Mouse (Mus musculus) lung, adult 2 months (tissue): ENCODE data around the gene Rab11fip5. TPM values are rescaled to one million over a fixed set of nuclear protein-coding genes. Genes with fewer than 3 reads are reported as not detected.

ENCODE experiments used
- DNase-seq: peaks from one replicate; pipeline ENCODE4 v3.0.0; 2022
- H3K4me1 ChIP-seq: fragments of 200-500 bp; 2 replicates; pipeline ENCODE4 v1.6.1; 2011; ENCODE audit warnings: low read length; ENCODE audit not compliant: control insufficient read depth, insufficient read depth
- H3K4me3 ChIP-seq: fragments of 200-500 bp; replicated peaks from 2 replicates; pipeline ENCODE3; 2011; ENCODE audit warnings: low read depth, mild to moderate bottlenecking, control low read depth, low read length; ENCODE audit errors: extremely low read depth
- CTCF ChIP-seq: fragments of 200-500 bp; IDR thresholded peaks from 2 replicates; pipeline ENCODE4 v1.5.1; 2011; ENCODE audit warnings: mild to moderate bottlenecking, low read length, control low read depth; ENCODE audit not compliant: insufficient read depth
- POLR2A ChIP-seq: fragments of 200-500 bp; IDR thresholded peaks from 2 replicates; pipeline ENCODE4 v1.6.1; 2011; ENCODE audit warnings: low read depth, mild to moderate bottlenecking, control low read depth, low read length, borderline replicate concordance; ENCODE audit errors: extremely low read depth
- WGBS: fragments of 180-500 bp; shearing (Covaris S2); methylation state at CpG from one replicate; pipeline ENCODE4 v1.1.7; 2018; 5-methylcytosine and 5-hydroxymethylcytosine counted together
- polyA plus RNA-seq: library from polyadenylated mRNA; depleted of rRNA; stranded (reverse); fragments of >200 nt; gene quantifications from 2 replicates; pipeline ENCODE4 v1.2.3, GENCODE M21; 2012; rRNA removed

Gene Rab11fip5
- polyA plus RNA-seq, 1 experiment, result 24.9 TPM

DNA sequence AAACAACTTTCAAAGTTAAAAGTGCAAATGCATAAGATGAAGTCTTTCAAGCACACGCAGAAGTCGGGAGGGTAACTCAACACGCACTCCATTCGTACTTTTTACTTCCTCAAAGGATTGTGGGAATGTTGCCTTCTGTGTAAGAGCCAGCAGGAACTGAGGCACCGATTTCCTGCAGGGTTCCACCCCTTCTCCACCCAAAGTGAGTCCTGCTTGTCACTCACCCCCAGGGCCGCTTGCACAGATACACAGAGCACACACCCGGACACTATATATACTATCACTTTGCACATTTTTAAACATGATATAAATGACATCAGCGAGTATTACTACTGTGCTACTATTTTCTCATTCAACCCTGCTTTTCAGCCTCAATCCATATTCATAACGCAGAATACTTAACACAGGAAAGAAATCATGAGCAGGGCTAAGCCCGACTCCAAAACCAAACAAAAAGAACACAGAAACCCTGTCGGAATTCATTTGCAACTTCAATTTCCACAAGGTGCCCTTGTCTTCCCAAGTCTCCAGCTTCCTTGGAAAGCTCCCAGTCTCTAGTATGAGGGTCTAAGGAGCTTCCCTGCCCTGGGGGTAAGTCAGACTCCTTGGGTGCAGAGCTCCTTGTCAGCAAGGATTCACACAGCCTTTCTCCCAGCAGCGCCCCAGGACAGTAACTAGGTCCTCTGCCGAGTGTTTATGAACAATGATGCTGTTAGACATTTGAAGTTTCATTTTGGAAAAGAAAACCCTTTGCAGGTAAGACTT lies 88.0 kb downstream of the Rab11fip5 start:
- no peak for DNase-seq
- TF ChIP-seq POLR2A (no peak), CTCF (no peak)
- WGBS, result 66% methylated on average over 13 of the region's 13 CpGs
- Histone ChIP-seq H3K4me1 (no peaks in the 10 kb centered on the region), H3K4me3 (no peak overlapping the region)

Other genes with a start within 250 kb of the Rab11fip5 start
- 33.2 and 33.6 TPM in 2 replicates for gene Spr, start 236.9 kb downstream of the Rab11fip5 start, polyA plus RNA-seq
- gene Emx1, start 187.2 kb downstream of the Rab11fip5 start, polyA plus RNA-seq, result not detected in 2 replicates
- 8.0 and 8.2 TPM in 2 replicates for gene Sfxn5, start 41.2 kb downstream of the Rab11fip5 start, polyA plus RNA-seq
- gene Noto, start 49.3 kb upstream of the Rab11fip5 start, polyA plus RNA-seq, result 0.16 TPM in 1 of 2 replicates, not detected in the other
- 15.0 and 21.1 TPM in 2 replicates for gene Smyd5, start 57.4 kb upstream of the Rab11fip5 start, polyA plus RNA-seq
- 71.5 and 103 TPM in 2 replicates for gene Cct7, start 76.9 kb upstream of the Rab11fip5 start, polyA plus RNA-seq
- 27.0 and 28.9 TPM in 2 replicates for gene Pradc1, start 77.3 kb upstream of the Rab11fip5 start, polyA plus RNA-seq
- 0.07 and 0.09 TPM in 2 replicates for gene Fbxo41, start 128.4 kb upstream of the Rab11fip5 start, polyA plus RNA-seq
- gene Egr4, start 139.0 kb upstream of the Rab11fip5 start, polyA plus RNA-seq, result not detected in 2 replicates
- 0.54 and 0.79 TPM in 2 replicates for gene Alms1, start 212.9 kb upstream of the Rab11fip5 start, polyA plus RNA-seq